Mouse (Mus musculus) ES-E14 (cell line): Measurements from ENCODE around the gene Nudt22.

Source experiments
- CHD2 ChIP-seq: IDR thresholded peaks from 2 replicates; pipeline ENCODE4 v1.6.1; 2014; ENCODE audit warnings: mild to moderate bottlenecking, low read depth, low read length, inconsistent platforms
- MAFK ChIP-seq: IDR thresholded peaks from 2 replicates; pipeline ENCODE4 v1.6.1; 2014; ENCODE audit warnings: mild to moderate bottlenecking, low read depth, low read length, inconsistent platforms; ENCODE audit not compliant: insufficient read depth
- ZC3H11A ChIP-seq: IDR thresholded peaks from 2 replicates; pipeline ENCODE4 v1.6.1; 2012; ENCODE audit warnings: low read depth, mild to moderate bottlenecking, inconsistent platforms, low read length, borderline replicate concordance

DNA sequence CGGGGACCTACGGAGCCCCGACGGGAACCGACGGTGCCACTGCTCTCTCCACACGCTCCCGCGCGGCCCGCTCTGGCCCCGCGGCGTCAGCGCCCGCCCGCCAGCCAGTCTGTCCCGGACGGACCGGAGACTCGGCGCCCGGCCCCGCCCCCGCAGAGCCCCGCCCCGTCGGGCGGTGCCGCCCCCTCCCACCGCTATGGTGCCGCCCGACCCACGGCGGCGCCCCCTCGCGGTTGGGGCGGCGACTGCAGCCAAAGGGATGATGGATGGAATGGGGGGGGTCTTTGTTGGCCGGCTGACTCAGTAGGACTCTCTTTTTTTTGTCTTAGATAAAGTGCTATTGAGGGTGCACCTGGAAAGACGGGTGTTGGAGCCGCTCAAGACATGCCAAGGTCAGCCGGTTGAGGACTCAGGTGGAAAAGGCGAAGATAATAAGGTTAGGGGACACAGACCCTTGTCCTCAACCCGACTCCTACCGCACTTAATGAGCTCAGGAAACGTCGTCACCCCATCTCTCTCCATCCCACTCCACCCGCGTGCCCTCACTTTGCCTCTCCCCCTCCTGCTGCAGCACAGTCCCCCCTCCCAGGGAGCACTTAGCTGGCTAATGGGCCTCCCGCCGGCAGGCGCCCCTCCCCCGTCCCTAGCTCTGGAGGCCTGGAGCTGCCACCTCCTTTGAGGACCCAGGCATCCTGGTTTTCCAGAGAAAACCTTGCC lies 26.1 kb downstream of the Nudt22 start:
- TF ChIP-seq ZC3H11A (peak; percentile 21; the same call in 1 of the 2 replicates), CHD2 (no peak), MAFK (no peak)
